Mouse (Mus musculus) left cerebral cortex, postnatal 25 days (tissue): ENCODE measurements at regions not wholly inside any gene's neighbourhood (a gene's known extent, or its start where the extent isn't known, plus 50 kb on each side); places are given as distances from the start of the nearest gene placed in this dataset.
A peak's percentile ranks its signal among the peaks of the same experiment; 100 is the strongest.

ENCODE experiments used
- DNase-seq, 2 experiments: peaks; one replicate each; pipeline ENCODE4 v3.0.0; 2022; ENCODE audit warnings: low spot score in 2 of 2, mixed read lengths in 1 of 2
- intact Hi-C: fragments of 180-260 bp; cut with DNase I; formaldehyde crosslinking; loops from one replicate; pipeline ENCODE4 v1.15.1; 2025

- no peak for DNase-seq
Measured at GRCm38 (mm10) chr13:107389535-107390150, 367.7 kb upstream of the Kif2a start.

GRCm38 (mm10) chr13:107389074-107389473 lies 367.1 kb upstream of the Kif2a start:
- intact Hi-C loops = no loop called here
- DNase-seq = no peak

More at GRCm38 (mm10) chr13:107389535-107390150, 367.7 kb upstream of the Kif2a start:
- intact Hi-C loops = no loop called here

GRCm38 (mm10) chr13:107378076-107378475 lies 356.1 kb upstream of the Kif2a start:
- DNase-seq = peak in 1 of 2 experiments; percentile 11
- intact Hi-C loops = no loop called here

- intact Hi-C loops = no loop called here
- no peak for DNase-seq
Measured at GRCm38 (mm10) chr13:107372666-107373065, 350.7 kb upstream of the Kif2a start.

- peak in 1 of 2 experiments; percentile 21 for DNase-seq
- intact Hi-C loops = no loop called here
Measured at GRCm38 (mm10) chr13:107371616-107372582, 350.0 kb upstream of the Kif2a start.

- DNase-seq = peak in 1 of 2 experiments; percentile 73
- intact Hi-C loops = no loop called here
Measured at GRCm38 (mm10) chr13:107367639-107368038, 345.7 kb upstream of the Kif2a start.

- intact Hi-C loops = no loop called here
- no peak for DNase-seq
Measured at GRCm38 (mm10) chr13:107365766-107366165, 343.8 kb upstream of the Kif2a start.

GRCm38 (mm10) chr13:107365241-107365640 lies 343.3 kb upstream of the Kif2a start:
- DNase-seq = no peak
- intact Hi-C loops = no loop called here

GRCm38 (mm10) chr13:107362806-107363687 lies 341.1 kb upstream of the Kif2a start:
- intact Hi-C loops = no loop called here
- DNase-seq = peak; percentile 21 to 36

- no peak for DNase-seq
- intact Hi-C loops = no loop called here
Measured at GRCm38 (mm10) chr13:107340802-107341364, 319.0 kb upstream of the Kif2a start.

- no peak for DNase-seq
- intact Hi-C loops = no loop called here
Measured at GRCm38 (mm10) chr13:107338111-107338510, 316.2 kb upstream of the Kif2a start.

- peak in 1 of 2 experiments; percentile 24 for DNase-seq
- intact Hi-C loops = no loop called here
Measured at GRCm38 (mm10) chr13:107337111-107337510, 315.2 kb upstream of the Kif2a start.

- intact Hi-C loops = loop anchor here (5.0 to 10.0 kb wide), 4 partner anchors 113 to 563 kb away; no protein-coding TSS in a partner anchor
- peak in 1 of 2 experiments; percentile 53 for DNase-seq
Measured at GRCm38 (mm10) chr13:107329348-107329747, 307.4 kb upstream of the Kif2a start.

GRCm38 (mm10) chr13:107325707-107326495 lies 304.0 kb upstream of the Kif2a start:
- intact Hi-C loops = loop anchor here (1.0 to 10.0 kb wide), 6 partner anchors 116 to 826 kb away; no protein-coding TSS in a partner anchor
- DNase-seq = peak; percentile 64 to 74

GRCm38 (mm10) chr13:107314746-107315145 lies 292.8 kb upstream of the Kif2a start:
- intact Hi-C loops = no loop called here
- no peak for DNase-seq

- intact Hi-C loops = no loop called here
- DNase-seq = no peak
Measured at GRCm38 (mm10) chr13:107308958-107309639, 287.2 kb upstream of the Kif2a start.

GRCm38 (mm10) chr13:107308404-107308803 lies 286.5 kb upstream of the Kif2a start:
- intact Hi-C loops = no loop called here

GRCm38 (mm10) chr13:107306958-107307357 lies 285.0 kb upstream of the Kif2a start:
- intact Hi-C loops = no loop called here

More at GRCm38 (mm10) chr13:107308404-107308803, 286.5 kb upstream of the Kif2a start:
- DNase-seq = no peak

More at GRCm38 (mm10) chr13:107306958-107307357, 285.0 kb upstream of the Kif2a start:
- DNase-seq = no peak
